Mouse (Mus musculus): ENCODE measurements around the gene Dnah7c.

- TF ChIP-seq CTCF (IDR thresholded peaks at IDR 0.05; ENCODE audit: control insufficient read depth, insufficient read depth, insufficient read length) (no peak), MYOD1 (IDR thresholded peaks at IDR 0.05; ENCODE audit: control insufficient read depth, insufficient read length, low read depth) (no peak), CEBPB (IDR thresholded peaks at IDR 0.05; ENCODE audit: low read depth) (no peak), USF1 (IDR thresholded peaks at IDR 0.05; ENCODE audit: low read depth) (no peak)
Measured at GRCm38 (mm10) chr1:46854036-46854900, 428.9 kb downstream of the Dnah7c start.
